Mouse (Mus musculus): ENCODE data around the gene Akna.

Gene Akna

GRCm38 (mm10) chr4:63403040-63403959 is at the start of gene Akna:
Akna (minus strand) TSS chr4:63403354.
- DNase-seq (ENCODE audit: low read depth): peak; percentile 92

GRCm38 (mm10) chr4:63452555-63452954 is 49.4 kb upstream of the Akna start:
- DNase-seq (ENCODE audit: low read depth): no peak

DNA sequence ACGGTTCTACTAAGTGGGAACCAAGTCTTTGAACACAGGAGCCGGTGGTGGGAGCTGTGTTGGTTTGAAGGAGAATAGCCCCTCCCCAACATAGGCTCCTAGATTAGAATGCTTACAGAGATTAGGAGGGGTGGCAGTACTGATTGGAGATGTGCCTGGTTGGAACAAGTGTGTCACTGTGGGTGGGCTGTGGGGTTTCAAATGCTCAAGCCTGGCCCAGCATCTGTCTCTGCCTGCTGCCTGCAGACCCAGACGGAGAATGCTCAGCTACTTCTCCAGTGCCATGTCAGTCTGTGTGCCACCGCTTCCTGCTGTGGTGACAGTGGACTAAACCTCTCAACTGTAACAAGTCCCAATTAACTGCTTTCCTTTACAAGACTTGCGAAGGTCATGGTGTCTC is 47.4 kb upstream of the Akna start:
- DNase-seq (ENCODE audit: low read depth): no peak

- DNase-seq (ENCODE audit: low read depth): no peak
Measured at GRCm38 (mm10) chr4:63444362-63445066, 41.4 kb upstream of the Akna start.

DNA sequence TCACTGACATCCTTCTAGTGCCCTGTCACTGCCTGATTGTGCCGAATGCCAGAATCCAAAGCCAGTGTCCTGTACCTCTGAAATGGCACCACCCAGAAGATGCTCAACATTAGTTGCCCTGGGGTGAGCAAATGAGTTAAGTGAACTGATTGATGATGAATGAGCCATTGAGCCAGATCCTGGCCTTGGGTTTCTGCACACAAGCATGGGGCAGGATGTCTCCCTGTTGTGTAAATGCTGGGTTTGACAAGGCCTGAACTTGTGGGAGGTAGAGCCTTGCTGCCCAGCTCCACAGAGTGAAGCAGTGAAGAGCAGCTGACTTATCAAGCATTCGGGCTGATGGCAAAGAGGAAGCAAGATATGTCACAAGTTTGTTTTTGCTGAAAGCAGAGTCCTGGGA is 39.9 kb upstream of the Akna start:
- DNase-seq (ENCODE audit: low read depth): no peak

- no peak for DNase-seq (ENCODE audit: low read depth)
Measured at GRCm38 (mm10) chr4:63441616-63442015, 38.5 kb upstream of the Akna start.

DNA sequence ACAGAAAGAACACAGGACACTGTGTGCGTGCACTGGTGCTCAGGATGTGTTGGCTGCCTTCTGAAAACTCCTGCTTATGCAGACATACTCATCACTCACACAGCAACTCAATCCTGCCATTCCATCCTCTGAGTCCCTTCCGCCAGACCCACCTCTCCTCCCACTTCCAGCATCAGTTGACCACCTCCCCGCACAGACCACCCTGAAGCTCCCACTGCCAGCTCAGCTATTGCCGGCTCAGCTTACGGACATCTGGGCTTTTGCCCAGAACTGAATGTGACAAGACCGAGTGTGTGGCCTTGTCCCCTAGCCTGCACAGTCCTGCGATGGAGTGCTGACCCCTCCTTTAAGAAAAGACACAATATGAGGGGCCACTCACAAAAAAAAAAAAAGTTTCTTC is 37.1 kb upstream of the Akna start:
- DNase-seq (ENCODE audit: low read depth): no peak

- DNase-seq (ENCODE audit: low read depth): no peak
Measured at GRCm38 (mm10) chr4:63437968-63438367, 34.8 kb upstream of the Akna start.

- no peak for DNase-seq (ENCODE audit: low read depth)
Measured at GRCm38 (mm10) chr4:63437119-63437815, 34.1 kb upstream of the Akna start.

- no peak for DNase-seq (ENCODE audit: low read depth)
Measured at GRCm38 (mm10) chr4:63435402-63435801, 32.2 kb upstream of the Akna start.

DNA sequence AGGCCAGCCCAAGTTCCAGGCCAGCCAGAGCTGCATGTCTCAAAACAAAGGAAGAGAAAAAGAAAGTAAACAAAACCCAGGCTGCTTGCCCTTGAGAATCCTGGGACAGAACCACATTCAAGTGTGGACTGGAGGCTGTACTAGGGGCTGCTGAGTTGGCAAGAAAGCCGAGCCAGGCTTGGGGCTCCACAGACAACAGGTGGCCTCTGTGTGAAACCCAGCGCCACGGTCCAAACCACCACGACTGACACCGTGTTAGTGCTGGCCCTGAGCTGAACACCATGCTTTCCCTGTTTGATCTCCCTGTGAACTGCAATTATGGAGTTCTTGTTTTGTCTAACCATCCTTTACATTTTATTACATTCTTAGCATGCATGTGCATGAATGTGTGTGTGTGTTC is 27.9 kb upstream of the Akna start:
- no peak for DNase-seq (ENCODE audit: low read depth)

GRCm38 (mm10) chr4:63430357-63430756 is 27.2 kb upstream of the Akna start:
- DNase-seq (ENCODE audit: low read depth): no peak

- DNase-seq (ENCODE audit: low read depth): no peak
Measured at GRCm38 (mm10) chr4:63426308-63426707, 23.2 kb upstream of the Akna start.

GRCm38 (mm10) chr4:63423811-63424210 is 20.7 kb upstream of the Akna start:
- no peak for DNase-seq (ENCODE audit: low read depth)

GRCm38 (mm10) chr4:63423231-63423630 is 20.1 kb upstream of the Akna start:
- DNase-seq (ENCODE audit: low read depth): no peak

- DNase-seq (ENCODE audit: low read depth): no peak
Measured at GRCm38 (mm10) chr4:63420143-63420920, 17.2 kb upstream of the Akna start.

- DNase-seq (ENCODE audit: low read depth): no peak
Measured at GRCm38 (mm10) chr4:63418270-63418669, 15.1 kb upstream of the Akna start.

DNA sequence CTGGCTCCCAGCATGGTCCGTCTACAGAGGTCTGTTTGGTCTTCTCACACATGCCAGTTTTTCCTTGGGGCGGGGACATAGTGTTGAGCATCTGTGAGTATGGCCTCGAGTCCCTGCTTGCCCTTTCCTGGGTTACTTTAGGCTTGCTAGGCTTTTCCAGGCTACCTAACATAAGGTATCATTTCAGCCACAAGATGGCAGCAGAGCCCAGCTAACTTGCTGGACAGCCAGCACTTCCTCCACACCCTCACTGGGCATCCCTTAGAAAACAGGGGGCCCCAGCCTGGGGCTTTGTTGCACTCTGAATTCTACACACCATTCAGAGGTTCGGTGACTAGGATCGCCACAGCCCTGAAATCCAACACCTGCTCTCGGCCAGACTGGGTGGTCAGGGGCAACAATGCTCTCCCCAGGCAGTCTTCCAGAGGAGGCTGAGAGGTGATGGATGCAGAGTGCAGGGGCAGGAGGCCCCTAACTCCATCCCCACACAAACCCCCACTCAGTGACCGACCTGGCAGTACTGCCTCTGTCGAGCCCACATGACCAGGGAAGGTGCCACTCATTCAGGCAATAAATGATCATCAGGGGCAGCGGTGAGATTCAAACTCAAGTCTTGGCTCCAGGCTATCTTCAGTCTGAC is 14.3 kb upstream of the Akna start:
- DNase-seq (ENCODE audit: low read depth): peak; percentile 88

DNA sequence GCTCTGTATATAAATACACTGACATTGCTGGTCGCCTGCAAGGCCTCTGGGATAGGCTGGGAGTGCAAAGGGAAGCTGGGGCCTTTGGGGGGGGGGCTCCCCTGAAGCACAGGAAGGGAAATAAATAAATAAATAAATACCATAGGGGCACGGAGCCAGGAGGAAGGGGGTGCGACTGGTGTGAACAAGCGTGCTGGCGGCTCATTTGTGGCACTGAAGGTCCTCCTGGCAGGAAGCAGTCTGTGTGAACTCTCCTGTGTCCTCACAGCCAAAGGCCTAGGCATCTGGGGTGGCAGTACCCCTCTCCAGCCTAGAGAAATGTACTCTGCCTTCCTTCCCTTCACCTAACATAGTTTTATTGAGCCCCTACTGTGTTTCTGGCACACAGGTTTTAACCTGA is 11.8 kb upstream of the Akna start:
- no peak for DNase-seq (ENCODE audit: low read depth)

- DNase-seq (ENCODE audit: low read depth): no peak
Measured at GRCm38 (mm10) chr4:63411222-63411621, 8.1 kb upstream of the Akna start.

- DNase-seq (ENCODE audit: low read depth): peak; percentile 98
Measured at GRCm38 (mm10) chr4:63410583-63410934, 7.4 kb upstream of the Akna start.

Data from induced T-regulatory cell, adult 2 months (primary cell).